Mouse (Mus musculus) liver, adult (tissue): ENCODE results near the gene Bola3.

Experiments used
- GATA4 ChIP-seq: IDR thresholded peaks from 2 replicates; pipeline ENCODE4 v1.6.1; 2014; ENCODE audit warnings: mild to moderate bottlenecking, low read length; ENCODE audit not compliant: insufficient replicate concordance

Gene Bola3

DNA sequence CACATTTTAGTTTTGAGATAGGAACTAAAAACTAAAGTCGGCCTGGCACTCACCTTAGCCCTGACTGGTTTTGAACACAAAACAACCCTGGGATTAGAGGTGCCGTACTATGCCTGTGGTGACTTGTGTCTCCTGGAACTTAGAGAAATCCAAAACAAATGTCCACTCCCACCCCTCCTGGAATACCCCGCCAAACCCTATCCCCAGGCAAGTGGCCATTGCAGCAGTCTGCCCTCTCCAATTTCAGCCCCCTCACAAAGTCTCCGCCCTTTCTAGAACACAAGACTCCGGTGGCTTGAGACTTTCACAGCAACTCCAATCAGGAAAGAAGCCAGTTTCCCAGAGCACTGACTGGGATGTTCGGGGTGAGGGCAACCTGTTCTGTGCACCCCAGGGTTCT, at the start of gene Bola3:
Bola3 (plus strand) TSS at position 275 of the 400 bp plus-strand sequence.
- TF ChIP-seq GATA4 = no peak

GRCm38 (mm10) chr6:83300447-83301229, 48.3 kb upstream of the Bola3 start:
- TF ChIP-seq GATA4 = no peak

DNA sequence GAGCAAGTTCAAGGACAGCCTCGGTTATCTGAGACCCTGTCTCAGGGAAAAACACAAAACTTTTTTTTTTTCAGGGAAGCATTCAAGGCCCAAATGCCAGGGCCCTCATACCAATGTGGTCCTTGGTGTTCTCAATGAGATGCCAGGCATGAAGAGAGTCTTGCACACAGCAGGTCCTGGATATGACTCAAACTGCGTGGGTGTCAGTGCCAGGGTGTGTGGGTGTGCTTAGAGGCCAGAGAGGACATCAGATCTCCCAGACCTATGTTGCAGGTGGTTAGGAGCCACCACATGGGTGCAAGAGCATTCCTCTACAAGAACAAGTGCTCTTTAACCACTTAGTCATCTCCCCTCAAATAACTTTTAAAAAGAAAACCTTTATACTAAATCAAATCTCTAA, 47.7 kb upstream of the Bola3 start:
- TF ChIP-seq GATA4 = no peak

GRCm38 (mm10) chr6:83302264-83302663, 46.7 kb upstream of the Bola3 start:
- no peak for TF ChIP-seq GATA4

DNA sequence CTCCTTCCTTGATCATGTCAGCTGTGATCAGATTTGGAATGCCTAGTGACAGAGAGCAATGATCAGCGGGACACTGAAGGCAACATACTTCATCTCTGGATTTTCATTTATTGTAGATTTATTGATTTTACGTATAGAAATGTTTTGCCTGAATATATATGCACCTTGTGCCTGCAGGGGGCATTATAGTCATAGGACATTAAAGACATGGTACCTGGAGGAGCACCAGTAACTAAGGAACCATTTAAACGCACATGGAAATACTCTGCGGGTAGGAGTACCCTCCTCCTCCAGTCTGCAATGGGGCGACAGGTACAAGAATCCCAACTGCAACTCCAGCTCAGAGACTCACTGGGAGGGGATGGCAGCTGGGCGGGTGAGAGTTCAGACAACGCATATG, 39.9 kb upstream of the Bola3 start:
- no peak for TF ChIP-seq GATA4

- TF ChIP-seq GATA4 = no peak
These were observed 37.7 kb upstream of the Bola3 start for GRCm38 (mm10) chr6:83311206-83311605.

GRCm38 (mm10) chr6:83312021-83312420, 36.9 kb upstream of the Bola3 start:
- TF ChIP-seq GATA4 = no peak

- no peak for TF ChIP-seq GATA4
These were observed 36.4 kb upstream of the Bola3 start for GRCm38 (mm10) chr6:83312514-83312913.

- TF ChIP-seq GATA4 = no peak
These were observed 33.7 kb upstream of the Bola3 start for GRCm38 (mm10) chr6:83315293-83315692.

GRCm38 (mm10) chr6:83316022-83316421, 32.9 kb upstream of the Bola3 start:
- no peak for TF ChIP-seq GATA4

GRCm38 (mm10) chr6:83317108-83317741, 31.7 kb upstream of the Bola3 start:
- no peak for TF ChIP-seq GATA4

DNA sequence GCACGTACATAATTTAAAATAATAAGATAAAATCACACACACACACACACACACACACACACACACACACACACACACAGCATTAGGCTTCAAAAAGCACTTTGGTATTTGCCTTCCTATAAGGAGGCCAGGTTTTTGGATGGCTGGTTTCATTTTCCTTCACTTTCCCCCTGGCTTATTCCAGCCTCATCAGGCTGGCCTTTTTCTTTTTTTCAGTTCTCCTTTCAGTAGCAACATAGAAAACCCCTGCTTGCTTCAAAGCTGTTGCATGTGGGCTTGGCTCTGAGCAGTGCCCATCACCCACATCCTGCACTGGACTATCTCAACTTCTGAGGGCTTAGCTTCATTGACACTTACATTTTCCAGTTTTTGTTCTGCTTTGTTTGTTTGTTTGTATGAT, 27.0 kb upstream of the Bola3 start:
- TF ChIP-seq GATA4 = no peak

DNA sequence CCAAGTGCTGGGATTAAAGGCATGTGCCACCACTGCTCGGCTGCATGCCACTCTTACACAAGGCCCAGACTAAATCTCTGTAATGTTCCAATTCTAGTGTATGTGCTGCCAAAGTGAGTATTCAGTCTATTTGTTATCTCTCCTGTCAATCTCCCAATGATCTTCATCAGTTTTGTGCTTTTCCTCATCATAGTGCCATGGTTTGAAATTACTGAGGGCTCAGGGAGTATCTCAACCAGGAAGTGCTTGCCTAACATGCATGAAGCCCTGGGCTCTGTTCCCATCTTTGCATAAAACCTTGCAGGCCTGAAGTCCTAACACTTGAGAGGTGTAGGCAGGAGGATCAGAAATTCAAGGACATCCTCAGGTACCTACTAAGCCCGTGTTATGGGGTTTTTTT, 26.2 kb upstream of the Bola3 start:
- no peak for TF ChIP-seq GATA4

GRCm38 (mm10) chr6:83323652-83324419, 25.1 kb upstream of the Bola3 start:
- TF ChIP-seq GATA4 = no peak

DNA sequence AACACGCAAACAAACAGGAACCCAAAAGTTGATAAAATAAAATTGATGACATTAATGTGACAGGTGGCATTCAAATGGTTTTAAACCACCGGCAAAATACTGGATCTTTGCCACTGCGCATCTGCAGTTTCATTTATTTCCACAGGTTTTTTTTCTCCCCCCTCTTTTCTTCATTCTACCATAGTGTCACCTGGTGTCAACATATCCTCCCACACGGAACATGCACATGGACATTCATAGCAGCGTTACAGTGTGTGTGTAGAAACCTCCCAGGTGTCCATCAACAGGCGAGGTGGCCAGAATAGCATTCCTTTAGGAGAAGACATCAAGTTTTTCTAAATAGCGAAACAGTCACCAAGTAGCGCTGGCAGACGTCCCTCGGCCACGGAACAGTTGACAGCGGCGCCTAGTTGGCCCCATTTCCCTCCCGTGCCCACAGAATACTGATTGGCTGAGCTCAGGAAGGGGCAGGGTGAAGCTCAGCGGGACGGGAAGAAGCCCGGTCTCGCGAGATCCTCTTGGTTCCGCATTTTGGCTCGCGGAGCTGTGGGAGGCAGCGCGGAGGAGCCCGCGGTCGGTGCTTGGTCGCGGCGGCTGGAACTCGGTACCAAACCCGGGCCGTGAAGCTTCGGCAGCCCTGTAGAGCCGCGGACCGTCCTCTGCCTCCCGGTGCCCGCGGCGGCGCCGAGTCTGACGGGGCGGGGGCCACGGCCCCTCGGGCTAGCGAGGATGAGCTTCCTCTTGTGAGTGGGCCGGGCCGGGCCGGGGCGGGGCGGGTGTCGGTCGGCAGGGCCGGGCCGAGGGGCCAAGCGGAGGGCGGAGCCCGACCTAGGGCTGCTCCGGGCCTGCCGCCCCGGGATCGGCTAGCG, 23.2 kb upstream of the Bola3 start, which contains the start of the genes Mthfd2 and Mob1a:
Mthfd2 (minus strand) TSS at position 384 of the 869 bp plus-strand sequence.
Mob1a (plus strand) TSS at position 492 of the 869 bp plus-strand sequence.
- TF ChIP-seq GATA4 = peak; percentile 32; the same call in 1 of the 2 replicates
